Mouse (Mus musculus) limb, embryonic 14.5 days (tissue): ENCODE data around the gene Ankmy2. TPM values are rescaled to one million over a fixed set of nuclear protein-coding genes. Genes with fewer than 3 reads are reported as not detected.

ENCODE experiments used
- ATAC-seq: fragments of 200-750 bp; cut with Nextera tagmentation; 2 replicates; pipeline ENCODE4 v1.8.0; 2017; ENCODE audit warnings: low read depth, moderate number of reproducible peaks, moderate TSS enrichment; ENCODE audit not compliant: low FRiP score
- DNase-seq: peaks from one replicate; pipeline ENCODE4 v3.0.0-alpha.2; 2015; ENCODE audit warnings: low spot score
- H3K27ac ChIP-seq: fragments of 300-500 bp; sonication (generic); replicated peaks from 2 replicates; pipeline ENCODE4 v1.5.1; 2014; ENCODE audit warnings: low read depth, mild to moderate bottlenecking, low read length, moderate library complexity, mixed read lengths
- H3K27me3 ChIP-seq: fragments of 300-500 bp; sonication (generic); 2 replicates; pipeline ENCODE4 v1.6.1; 2014; ENCODE audit warnings: low read length, mixed read lengths; ENCODE audit not compliant: control insufficient read depth, insufficient read depth
- H3K36me3 ChIP-seq: fragments of 300-500 bp; sonication (generic); 2 replicates; pipeline ENCODE4 v1.6.1; 2014; ENCODE audit warnings: mild to moderate bottlenecking, low read length, moderate library complexity, mixed read lengths; ENCODE audit not compliant: control insufficient read depth, insufficient read depth
- H3K4me1 ChIP-seq: fragments of 300-500 bp; sonication (generic); 2 replicates; pipeline ENCODE4 v1.6.1; 2014; ENCODE audit warnings: antibody characterized with exemption, low read length, mixed read lengths; ENCODE audit not compliant: control insufficient read depth, insufficient read depth
- H3K4me2 ChIP-seq: fragments of 300-500 bp; sonication (generic); replicated peaks from 2 replicates; pipeline ENCODE4 v1.6.1; 2014; ENCODE audit warnings: low read depth, mild to moderate bottlenecking, low read length, moderate library complexity; ENCODE audit not compliant: severe bottlenecking
- H3K4me3 ChIP-seq: fragments of 300-500 bp; sonication (generic); replicated peaks from 2 replicates; pipeline ENCODE4 v1.5.1; 2014; ENCODE audit warnings: low read length
- H3K9ac ChIP-seq: fragments of 300-500 bp; sonication (generic); 2 replicates; pipeline ENCODE4 v1.6.1; 2014; ENCODE audit warnings: mild to moderate bottlenecking, low read depth, low read length, moderate library complexity; ENCODE audit not compliant: severe bottlenecking
- H3K9me3 ChIP-seq: fragments of 300-500 bp; sonication (generic); 2 replicates; pipeline ENCODE4 v1.6.1; 2016; ENCODE audit warnings: low read length; ENCODE audit not compliant: control insufficient read depth
- POLR2A ChIP-seq: fragments of 200-500 bp; IDR thresholded peaks from 2 replicates; pipeline ENCODE4 v1.8.0; 2012; ENCODE audit warnings: inconsistent platforms, mild to moderate bottlenecking, moderate library complexity, borderline replicate concordance; ENCODE audit not compliant: insufficient read depth, insufficient read length; ENCODE audit errors: extremely low read depth
- WGBS: fragments of 180-500 bp; shearing (Covaris S2); extraction: QIAGEN DNeasy Blood & Tissue Kit; methylation state at CpG from one replicate; pipeline ENCODE4 v1.1.7; 2014; 5-methylcytosine and 5-hydroxymethylcytosine counted together
- polyA plus RNA-seq, 2 experiments: library from polyadenylated mRNA; depleted of rRNA in 1 of 2; stranded (reverse) in 1 of 2; unstranded in 1 of 2; fragments of >200 nt; fragmentation: Nextera tagmentation in 1 of 2; extraction: Ambion mirVana in 1 of 2; gene quantifications; 2 replicates each; pipeline versions ENCODE4 v1.2.1 to v1.2.3; 2012 to 2014

Ankmy2 gene
- polyA plus RNA-seq, 2 experiments: 21.8 to 33.8 TPM

DNA sequence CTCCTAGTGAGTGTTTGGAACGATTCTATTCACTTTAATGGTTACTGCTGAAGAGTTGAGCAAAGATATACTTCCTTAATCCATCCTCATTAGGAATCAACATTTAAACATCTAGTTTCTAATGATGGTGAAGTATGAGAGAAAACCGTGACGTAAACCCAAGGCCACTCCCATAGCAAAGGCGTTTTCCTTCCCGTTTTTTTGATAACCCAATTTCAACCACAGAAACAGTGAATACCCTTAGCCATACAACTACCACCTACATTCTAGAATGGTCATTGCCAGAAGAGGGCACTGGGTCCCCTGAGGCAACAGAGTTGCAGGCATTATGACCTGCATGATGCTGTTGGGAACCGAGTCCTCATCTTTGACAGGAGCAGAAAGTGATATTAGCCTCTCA, 39.8 kb upstream of the Ankmy2 start:
- DNase-seq (no peak), ATAC-seq (no peak)
- WGBS: 95% methylated on average over 6 of the region's 6 CpGs
- H3K27ac ChIP-seq: no peak overlapping the region
- H3K9me3 ChIP-seq: no peaks in the 10 kb centered on the region
- H3K9ac ChIP-seq: no peak overlapping the region
- no peaks in the 10 kb centered on the region for H3K27me3 ChIP-seq
- no peak overlapping the region for H3K4me2 ChIP-seq
- peaks cover 79% of the 10 kb centered on the region for H3K36me3 ChIP-seq
- TF ChIP-seq POLR2A: no peak
- H3K4me1 ChIP-seq: no peaks in the 10 kb centered on the region
- H3K4me3 ChIP-seq: no peak overlapping the region

DNA sequence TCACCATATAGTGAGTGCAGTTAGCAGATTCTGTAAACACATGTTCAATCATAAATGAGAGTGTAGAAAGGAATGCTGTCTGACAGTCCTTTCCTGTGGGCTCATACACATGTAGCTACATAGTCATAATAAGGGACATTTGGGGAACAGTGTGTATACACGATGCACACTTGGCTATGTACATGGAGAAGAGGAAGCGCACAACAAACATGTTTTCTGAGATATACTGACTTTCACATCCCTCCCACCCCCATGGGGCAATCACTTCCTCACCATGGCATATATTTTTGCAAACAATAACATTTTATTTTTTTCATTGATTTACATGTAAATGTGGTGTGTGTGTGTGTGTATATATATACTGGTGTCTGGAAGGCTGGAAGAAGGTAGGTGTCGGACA, 37.7 kb upstream of the Ankmy2 start:
- H3K27me3 ChIP-seq: no peaks in the 10 kb centered on the region

DNA sequence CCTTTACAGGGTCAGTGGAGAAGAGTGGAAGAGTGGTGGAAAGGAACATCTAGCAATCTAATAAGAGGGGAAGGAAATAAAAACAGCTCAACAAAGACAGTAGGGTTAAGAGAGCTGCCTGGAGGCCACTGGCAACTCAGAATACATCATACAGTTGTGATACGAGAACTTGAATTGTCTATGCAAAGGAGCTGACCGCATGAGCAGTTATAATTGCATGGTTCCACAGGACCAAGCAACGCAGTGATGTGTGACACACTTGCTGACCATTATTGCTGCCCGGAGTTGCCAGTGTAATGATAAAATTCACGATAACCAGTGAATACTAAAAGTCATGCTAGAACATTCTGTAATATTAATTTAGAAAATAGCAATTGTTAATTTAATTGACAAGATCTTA, 30.9 kb upstream of the Ankmy2 start:
- no peaks in the 10 kb centered on the region for H3K27me3 ChIP-seq

More for the DNA sequence above, 37.7 kb upstream of the Ankmy2 start:
- DNase-seq: no peak
- TF ChIP-seq POLR2A: no peak
- Histone ChIP-seq H3K4me2 (no peak overlapping the region), H3K27ac (no peak overlapping the region), H3K4me3 (no peak overlapping the region), H3K9ac (no peak overlapping the region), H3K9me3 (no peaks in the 10 kb centered on the region), H3K36me3 (peaks cover 78% of the 10 kb centered on the region), H3K4me1 (no peaks in the 10 kb centered on the region)
- ATAC-seq: no peak
- WGBS: 96% methylated on average over 3 of the region's 3 CpGs

DNA sequence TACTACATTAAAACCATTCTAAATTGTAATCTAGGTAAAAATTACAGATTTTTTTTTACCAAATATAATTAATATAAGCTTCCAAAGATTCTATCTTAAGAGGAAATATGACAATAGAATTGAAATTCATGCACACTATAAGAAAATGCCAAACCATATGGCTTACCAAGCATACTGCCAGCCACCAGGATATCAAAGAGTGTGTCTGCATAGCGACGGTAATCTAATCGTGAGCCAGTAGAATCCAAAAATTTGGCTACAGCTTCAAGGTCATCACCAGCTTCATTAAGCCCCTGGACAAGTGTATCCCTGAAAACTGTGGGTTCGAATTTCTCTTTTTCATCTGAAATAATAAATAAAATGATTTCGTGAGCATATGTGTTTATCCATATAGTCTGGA, 27.1 kb upstream of the Ankmy2 start:
- no peak overlapping the region for H3K9ac ChIP-seq
- no peaks in the 10 kb centered on the region for H3K9me3 ChIP-seq
- TF ChIP-seq POLR2A: no peak
- no peaks in the 10 kb centered on the region for H3K4me1 ChIP-seq
- H3K27me3 ChIP-seq: no peaks in the 10 kb centered on the region
- WGBS: 93% methylated on average over 5 of the region's 5 CpGs
- no peak overlapping the region for H3K4me3 ChIP-seq
- DNase-seq: no peak
- no peak overlapping the region for H3K4me2 ChIP-seq
- H3K36me3 ChIP-seq: peaks cover 51% of the 10 kb centered on the region
- ATAC-seq: no peak
- H3K27ac ChIP-seq: no peak overlapping the region

More for the DNA sequence above, 30.9 kb upstream of the Ankmy2 start:
- no peak for DNase-seq
- Histone ChIP-seq H3K4me2 (no peak overlapping the region), H3K4me3 (no peak overlapping the region), H3K27ac (no peak overlapping the region), H3K36me3 (peaks cover 57% of the 10 kb centered on the region), H3K9me3 (no peaks in the 10 kb centered on the region), H3K9ac (no peak overlapping the region), H3K4me1 (no peaks in the 10 kb centered on the region)
- no peak for ATAC-seq
- WGBS: 92% methylated on average over 5 of the region's 5 CpGs
- no peak for TF ChIP-seq POLR2A

DNA sequence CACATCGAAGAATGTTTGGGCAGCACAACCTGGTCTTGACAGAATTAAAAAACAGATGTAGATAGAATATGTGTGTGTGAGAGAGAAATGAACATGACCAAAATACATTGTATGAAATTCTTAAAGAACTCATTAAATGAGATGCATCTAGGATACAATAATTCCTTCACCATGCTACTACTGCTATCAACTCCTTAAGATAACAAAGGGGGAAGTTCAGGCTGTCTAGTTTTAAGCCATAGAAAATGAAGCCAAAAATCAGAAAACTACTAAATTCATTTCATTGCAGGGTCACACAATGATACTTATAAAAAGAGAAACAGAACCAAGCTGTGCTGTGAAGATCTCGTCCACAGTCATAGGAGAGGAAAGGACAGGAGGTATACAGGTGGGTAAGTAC, 24.7 kb upstream of the Ankmy2 start:
- no peak overlapping the region for H3K4me3 ChIP-seq
- H3K27ac ChIP-seq: no peak overlapping the region
- no peak for DNase-seq
- H3K27me3 ChIP-seq: no peaks in the 10 kb centered on the region
- H3K9ac ChIP-seq: no peak overlapping the region
- no peaks in the 10 kb centered on the region for H3K9me3 ChIP-seq
- no peak for TF ChIP-seq POLR2A
- 94% methylated on average over 2 of the region's 2 CpGs for WGBS
- no peaks in the 10 kb centered on the region for H3K4me1 ChIP-seq
- no peak overlapping the region for H3K4me2 ChIP-seq
- peaks cover 51% of the 10 kb centered on the region for H3K36me3 ChIP-seq
- no peak for ATAC-seq

DNA sequence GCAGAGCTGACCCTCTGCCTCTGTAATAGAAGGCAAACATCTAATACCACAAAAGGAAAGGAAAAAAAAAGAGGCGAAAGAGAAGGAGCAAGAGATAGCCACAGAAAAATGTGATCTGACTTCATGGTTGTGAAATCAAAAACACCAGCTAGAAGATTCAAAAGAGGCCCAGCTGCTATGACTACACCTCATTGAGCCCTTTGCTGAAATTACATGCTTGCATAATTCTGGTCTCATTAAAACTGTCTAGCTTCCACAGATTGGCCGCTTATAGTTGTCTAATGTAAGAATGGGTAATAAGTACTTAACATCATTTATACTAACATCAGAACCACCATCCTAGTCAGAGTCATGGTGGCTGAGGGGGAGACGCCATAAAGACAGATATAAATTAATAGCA, 24.2 kb upstream of the Ankmy2 start:
- no peak overlapping the region for H3K27ac ChIP-seq
- ATAC-seq (no peak), DNase-seq (no peak)
- H3K4me1 ChIP-seq: no peaks in the 10 kb centered on the region
- H3K4me3 ChIP-seq: no peak overlapping the region
- no peaks in the 10 kb centered on the region for H3K27me3 ChIP-seq
- peaks cover 51% of the 10 kb centered on the region for H3K36me3 ChIP-seq
- no peak overlapping the region for H3K9ac ChIP-seq
- no peak for TF ChIP-seq POLR2A
- H3K4me2 ChIP-seq: no peak overlapping the region
- no peaks in the 10 kb centered on the region for H3K9me3 ChIP-seq
- 94% methylated on average over 3 of the region's 3 CpGs for WGBS
